Mouse (Mus musculus) right cerebral cortex, postnatal 36 days (tissue): ENCODE measurements around the gene Lpgat1.
A peak's percentile ranks its signal among the peaks of the same experiment; 100 is the strongest.

Experiments
- DNase-seq, 2 experiments: peaks; one replicate each; pipeline ENCODE4 v3.0.0; 2022; ENCODE audit warnings: low spot score in 2 of 2, mixed read lengths in 1 of 2

Lpgat1 gene

DNA sequence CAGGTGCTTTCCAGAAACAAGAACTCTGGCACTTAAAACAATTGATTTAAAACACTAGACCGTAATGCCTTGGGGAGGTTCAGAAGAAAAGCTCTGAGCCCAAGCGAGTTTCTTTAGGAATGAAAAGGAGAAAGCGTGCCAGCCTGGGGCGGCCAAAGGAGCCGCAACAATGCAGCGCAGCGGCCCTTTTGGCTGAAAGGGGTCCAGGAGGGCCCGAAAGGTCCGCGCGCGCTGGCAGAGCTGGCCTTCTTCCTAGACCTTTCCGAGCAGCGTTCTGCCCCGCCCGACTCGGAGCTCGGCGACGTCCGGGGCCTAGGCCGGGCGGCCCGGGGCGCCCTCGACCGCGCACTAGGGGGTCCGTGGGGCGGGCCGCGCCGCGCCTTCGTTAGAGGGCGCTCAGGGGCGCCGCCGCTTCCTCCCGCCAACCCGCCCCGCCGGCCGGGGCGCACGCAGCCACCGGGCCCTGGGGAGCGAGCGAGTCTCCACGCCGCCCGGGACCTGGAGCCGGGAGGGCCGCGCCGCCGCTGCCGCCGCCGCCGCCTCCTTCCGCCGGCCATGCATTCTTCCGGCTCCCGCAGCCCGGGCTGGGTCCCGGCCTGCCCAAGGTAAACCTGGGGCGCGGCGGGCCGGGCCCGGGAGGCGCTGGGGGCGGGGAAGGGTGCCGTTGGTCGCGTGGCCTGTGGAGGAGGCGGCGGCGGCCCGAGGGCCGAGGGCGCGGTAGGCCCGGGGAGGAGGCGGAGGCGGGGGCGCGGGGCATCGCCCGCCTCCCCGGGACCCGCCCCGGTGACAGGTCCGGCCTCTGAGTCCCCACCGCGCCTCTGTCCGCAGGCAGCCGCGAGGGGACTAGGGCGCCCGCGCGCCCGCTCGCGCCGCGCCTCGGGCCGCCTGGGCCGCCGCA is at the start of gene Lpgat1:
Gene Lpgat1, plus strand, starts transcription at position 234 of the 898 bp plus-strand sequence.
- peak; percentile 13 to 33 for DNase-seq

DNA sequence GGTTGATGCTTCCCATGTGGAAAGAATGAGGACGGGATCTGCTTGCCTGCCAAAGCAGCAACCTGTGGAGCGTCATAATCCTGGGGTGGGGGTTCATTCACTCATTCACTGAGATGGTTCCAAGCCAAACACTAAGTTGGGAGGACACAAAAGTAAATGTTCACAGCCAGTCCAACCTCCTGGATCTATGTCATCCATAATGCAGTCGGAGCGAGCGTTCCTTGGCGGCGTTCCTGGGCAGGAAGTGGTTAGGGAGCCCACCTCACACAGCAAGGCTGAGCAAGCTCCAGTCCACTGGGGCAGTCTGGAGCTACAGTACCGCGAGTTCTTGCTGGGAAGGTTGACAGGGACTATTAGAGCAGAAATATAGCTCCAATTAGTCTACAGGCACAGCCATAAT is 49.6 kb upstream of the Lpgat1 start:
- DNase-seq = no peak

DNA sequence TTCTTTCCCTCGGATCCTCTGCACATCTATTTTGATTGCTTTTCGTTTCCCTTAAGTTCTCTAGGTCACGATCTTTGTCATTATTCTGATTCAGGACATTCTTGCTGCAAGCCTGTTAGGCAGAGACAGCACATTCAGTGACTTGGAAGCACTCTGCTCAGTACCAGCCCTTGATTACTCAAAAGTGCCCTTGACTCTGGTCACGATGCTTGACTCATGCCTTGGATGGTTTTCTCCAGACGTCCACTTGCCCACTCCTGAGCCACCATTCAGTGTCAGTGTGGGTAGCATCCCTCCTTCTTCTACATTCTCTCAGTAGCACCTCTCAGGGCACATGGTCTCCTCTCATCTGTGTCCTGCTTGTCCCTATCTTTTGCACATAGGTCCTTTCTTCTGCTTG is 43.6 kb upstream of the Lpgat1 start:
- no peak for DNase-seq

GRCm38 (mm10) chr1:191681633-191682032 is 36.0 kb upstream of the Lpgat1 start:
- no peak for DNase-seq

DNA sequence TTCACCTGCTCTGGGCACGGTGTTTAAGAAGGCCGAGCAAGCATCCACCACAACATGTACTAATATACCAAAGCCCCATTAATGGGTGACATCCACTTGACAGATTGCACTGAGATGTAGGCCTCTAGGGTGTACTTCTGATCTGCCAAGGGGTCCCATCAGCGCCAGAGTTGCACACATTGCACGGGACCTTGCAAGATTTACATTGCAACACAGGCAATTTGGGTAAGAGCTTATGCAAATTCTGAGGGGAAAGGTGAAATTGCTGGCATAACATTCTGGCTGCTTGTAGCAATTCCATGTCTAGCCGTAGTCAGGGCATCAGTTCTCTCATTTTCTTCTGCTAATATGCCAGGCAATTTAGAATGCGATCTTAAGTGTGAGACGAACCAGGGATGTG is 30.1 kb upstream of the Lpgat1 start:
- no peak for DNase-seq

DNA sequence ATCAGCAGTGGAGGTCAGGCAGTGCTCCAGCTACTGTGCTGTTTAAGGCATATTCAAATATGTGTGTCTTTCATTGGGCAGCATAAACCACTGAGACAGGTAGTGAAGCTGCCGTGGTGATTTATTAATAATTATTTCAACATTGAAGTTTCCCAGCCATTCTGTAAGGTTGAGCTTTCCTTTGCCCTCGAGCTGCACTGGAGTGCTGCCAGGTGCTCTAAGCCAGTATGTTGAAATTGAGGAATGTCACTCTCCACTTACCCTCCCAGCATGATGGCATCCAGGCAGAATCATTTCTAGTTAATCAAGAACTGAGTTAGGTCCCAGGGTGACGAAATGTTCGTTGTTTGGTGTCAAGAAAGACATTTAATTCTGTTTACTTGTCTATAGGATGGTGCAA is 24.4 kb upstream of the Lpgat1 start:
- no peak for DNase-seq

DNA sequence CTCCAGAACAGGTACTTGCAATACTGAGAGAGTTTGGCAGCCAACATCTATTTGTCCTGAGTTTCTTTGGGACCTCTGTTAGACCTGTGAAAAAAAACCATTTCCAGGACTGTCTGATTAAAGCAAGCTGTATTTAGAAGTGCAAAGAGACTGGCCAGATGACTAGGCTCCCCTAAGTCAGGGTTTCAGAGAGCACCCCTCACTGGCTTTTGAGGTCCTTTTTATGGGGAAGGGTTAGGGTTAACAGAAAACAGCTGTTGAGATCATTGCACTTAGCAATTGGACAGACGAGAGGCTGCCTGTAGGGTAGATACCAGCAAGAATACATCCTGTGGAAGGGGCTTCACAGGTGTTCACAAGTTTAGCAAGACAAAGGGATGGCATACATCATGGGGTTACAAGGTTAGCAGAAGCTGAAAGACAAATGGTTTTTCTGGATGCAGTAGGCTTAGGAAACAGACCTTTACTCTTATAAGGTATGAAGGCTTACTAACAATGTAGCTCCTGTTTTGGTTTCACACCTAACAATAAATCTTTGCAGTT is 19.3 kb upstream of the Lpgat1 start:
- no peak for DNase-seq

GRCm38 (mm10) chr1:191704535-191704934 is 13.1 kb upstream of the Lpgat1 start:
- DNase-seq = no peak

DNA sequence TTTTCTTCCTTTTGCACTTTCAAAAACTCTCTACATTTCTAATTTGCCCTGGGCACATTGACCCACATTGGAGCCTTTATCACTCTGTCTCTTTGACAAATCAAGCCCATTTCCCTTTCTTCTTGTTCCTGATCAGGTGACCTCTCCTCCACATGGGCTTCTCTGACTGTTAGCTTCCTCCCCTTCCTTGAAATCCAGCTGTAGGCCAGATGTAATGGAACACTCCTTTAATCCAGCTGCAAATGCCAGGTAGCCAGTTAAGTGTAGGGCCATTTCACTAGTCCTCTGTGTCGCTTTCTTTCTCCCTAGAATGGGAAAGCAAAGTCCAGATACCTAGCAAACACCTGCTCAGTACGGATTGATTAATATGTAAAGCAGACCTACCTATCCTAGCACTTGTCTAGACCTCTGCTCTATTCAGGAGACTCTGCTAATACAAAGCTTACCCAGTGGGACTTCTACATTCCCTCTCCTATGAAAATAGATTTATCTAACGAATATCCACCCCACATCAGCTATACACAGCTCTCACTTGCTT is 11.0 kb upstream of the Lpgat1 start:
- DNase-seq = no peak

GRCm38 (mm10) chr1:191709811-191710210 is 7.8 kb upstream of the Lpgat1 start:
- no peak for DNase-seq

DNA sequence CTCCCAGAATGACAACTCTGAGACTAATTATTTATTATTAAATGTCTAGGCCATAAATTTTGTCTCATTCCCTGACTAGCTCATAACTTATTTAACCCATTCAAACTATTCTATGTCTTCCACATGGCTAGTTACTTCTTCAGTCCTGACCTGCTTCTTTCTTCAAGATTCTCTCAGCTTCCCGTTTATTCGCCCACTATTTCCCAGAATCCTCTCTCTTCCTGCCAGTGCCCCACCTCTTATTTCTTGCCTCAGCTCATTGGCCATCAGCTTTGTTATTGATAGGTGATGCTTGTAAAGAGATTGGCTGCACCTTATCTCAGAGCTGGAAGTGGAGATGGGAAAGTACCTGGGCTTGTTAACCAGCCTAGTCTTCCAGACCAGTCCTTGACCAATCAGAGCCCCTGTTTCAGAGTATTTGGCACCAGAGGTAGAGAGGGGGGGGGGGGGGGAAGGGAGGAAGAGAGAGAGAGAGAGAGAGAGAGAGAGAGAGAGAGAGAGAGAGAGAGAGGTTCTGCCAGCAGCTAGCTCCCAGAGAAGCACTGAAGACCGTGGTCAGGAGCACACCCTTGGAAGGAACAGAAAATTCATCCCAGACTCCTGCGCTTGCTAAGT is 5.3 kb upstream of the Lpgat1 start:
- DNase-seq = no peak

DNA sequence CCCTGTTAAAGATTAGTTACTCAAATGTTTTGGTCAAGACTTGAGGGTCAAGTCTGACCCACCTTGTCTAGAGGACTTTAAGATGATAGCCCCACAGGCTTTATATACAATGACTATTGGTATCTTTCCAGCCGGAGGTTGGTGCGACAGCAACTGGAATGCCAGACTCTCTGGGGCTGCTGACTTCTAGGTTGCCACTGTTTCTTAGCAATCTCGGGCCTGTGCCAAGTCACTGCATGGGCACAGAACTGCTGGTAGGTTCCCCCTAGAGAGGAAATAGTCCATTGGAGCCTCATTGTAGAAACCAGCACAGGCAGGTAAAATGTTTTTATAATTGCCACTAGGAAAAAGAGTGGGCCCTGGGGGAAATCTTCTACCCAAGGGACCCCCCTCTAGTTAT is 3.8 kb upstream of the Lpgat1 start:
- DNase-seq = no peak

DNA sequence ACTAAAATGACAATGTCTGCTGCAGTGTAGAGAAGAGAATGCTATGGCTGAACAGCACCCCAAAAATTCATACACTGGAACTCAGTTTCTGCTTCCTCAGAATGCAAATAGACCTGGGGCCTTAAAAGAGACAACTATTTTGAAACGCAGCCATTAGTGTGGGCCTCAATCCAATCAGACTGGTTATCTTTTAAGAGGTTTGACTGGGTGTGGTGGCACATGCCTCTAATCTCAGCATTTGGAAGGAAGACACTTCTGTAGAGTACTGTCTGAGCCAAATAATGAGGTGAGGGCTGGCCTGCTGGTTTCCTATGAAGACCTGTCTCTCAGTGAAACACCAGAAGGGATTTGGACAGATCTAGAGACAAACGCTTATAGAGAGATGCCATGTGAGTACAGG is 2.5 kb upstream of the Lpgat1 start:
- no peak for DNase-seq

DNA sequence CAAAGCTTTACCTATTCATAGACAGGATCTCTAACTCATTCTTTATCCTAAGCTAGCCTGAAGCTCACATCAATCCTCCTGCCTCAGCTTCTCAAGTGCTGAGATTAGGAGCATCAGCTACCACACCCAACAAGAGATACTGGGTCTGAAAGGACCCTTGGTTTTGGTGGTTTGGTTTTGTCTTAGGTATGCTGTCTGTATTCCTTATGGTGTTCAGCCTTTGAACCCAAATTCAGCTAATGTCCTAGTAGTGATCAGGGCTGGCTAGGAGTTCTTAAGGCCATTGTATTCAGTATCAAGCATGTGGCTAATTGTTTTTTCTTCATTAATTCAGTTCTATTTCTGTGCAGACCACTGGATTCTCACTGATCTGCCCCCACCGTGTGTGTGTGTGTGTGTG is 493 bp upstream of the Lpgat1 start:
- DNase-seq = no peak

DNA sequence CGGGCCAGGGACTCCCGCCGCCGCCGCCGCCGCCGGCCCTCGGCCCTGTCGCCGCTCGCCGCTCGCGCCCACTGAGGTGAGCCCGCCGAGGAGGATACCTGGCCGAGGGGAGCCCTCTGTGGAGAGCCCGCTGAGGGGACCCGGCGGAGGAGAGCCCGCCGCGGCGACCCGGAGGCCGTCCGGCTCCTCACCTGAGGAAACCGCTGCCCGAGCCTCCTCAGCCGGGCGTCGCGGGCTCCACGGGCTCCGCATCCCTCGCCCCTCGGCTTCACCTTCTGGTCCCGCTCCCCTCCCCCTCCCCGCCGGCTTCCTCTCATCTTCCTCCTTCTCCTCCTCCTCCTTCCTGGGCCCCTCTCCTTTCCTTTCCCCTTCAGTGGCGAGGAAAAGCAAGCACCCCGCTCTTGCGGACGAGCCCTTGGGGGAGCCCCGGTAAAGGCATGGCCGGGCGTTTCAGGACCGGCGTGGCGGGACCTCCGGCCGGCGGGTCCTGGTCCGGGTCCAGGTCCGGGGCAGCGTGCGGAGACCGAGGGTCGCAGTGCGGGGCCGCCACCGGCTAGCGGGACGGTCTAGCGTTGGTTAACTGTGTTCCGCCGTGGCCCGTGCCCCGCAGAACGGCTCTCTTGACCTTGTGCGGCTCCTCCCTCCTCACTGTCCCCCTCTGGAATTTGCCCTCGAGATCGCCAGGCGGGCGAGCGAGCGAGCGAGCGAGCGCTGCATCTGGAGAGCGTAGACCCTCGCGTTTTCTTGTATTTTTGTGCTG is 1.1 kb downstream of the Lpgat1 start:
- no peak for DNase-seq

- no peak for DNase-seq
Observed at GRCm38 (mm10) chr1:191719326-191719725, 1.7 kb downstream of the Lpgat1 start.

- peak; percentile 14 to 35 for DNase-seq
Observed at GRCm38 (mm10) chr1:191720419-191720818, 2.8 kb downstream of the Lpgat1 start.

GRCm38 (mm10) chr1:191722706-191723105 is 5.1 kb downstream of the Lpgat1 start:
- DNase-seq = no peak

DNA sequence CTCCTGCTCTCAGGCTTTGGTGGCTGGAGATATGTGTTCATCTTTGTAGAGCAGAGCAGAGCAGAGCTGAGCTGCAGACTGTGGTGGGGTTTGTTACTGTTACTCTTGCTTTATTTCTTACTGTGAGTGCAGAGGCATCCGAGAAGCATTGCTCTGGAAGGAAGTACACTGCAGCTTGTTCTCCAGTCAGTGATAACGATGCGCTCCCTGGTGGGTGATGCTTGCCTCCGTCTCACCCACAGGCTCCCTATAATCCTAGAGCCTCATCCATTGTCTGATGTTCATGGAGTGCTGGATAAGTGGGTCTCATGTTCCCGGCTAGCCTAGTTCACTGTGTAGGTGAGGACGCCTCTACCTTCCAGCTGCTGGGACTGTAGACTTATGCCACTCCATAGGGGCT is 6.0 kb downstream of the Lpgat1 start:
- DNase-seq = peak in 1 of 2 experiments; percentile 25

DNA sequence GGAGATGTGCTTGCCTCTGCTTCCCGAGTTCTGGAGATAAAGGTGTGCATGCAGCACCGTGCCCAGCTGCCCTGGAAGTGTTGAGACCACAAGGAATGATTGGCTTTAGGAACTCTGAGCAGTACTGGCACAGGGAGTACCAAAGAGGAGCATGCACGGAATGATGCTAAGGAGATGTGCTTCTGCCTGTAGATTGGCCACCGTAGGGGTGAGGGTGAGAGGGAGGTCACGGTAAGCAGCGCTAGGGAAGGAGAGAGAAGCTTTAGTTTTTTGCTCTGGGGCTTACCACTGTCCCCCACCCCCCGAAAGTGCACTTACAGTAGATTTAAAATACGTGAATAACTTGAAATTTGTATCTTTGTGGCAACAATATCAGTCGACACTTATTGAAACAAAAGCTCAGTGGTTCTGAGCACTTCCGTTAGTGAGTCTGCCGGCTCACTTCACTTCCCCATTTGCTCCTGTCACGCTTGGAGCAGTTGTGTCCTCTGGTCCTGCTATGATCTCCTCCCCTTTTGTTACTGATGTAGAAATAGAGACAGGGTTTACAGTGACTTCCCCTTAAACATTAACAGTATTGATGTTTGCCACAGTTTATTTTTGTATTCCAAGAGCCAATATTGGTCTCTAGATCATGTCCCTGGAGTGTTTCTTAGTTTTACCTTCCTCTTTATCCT is 6.9 kb downstream of the Lpgat1 start:
- DNase-seq = no peak

DNA sequence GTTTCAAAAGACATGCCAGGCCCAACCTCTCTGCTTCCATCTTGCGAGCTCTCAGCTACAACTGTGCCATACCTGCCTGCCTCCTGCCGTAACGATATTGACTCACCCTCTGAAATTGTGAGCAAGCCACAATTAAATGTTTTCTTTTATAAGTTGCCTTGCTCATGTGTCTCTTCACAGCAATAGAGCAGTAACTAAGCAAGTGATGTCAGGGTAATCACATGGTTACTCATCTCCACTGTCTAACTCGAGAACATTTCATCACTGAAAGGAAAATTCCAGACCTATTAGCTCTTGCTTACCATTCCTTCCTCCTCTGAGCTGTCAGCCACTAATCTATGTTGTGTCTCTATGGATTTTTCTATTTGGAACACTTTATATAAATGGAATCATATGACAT is 15.0 kb downstream of the Lpgat1 start:
- DNase-seq = no peak
